Mouse (Mus musculus) ES-E14 (cell line): ENCODE measurements around the gene Dnase2b. TPM values are rescaled to one million over a fixed set of nuclear protein-coding genes. Genes with fewer than 3 reads are reported as not detected.
A peak's percentile ranks its signal among the peaks of the same experiment; 100 is the strongest.

Source experiments
- DNase-seq: peaks from one replicate; pipeline ENCODE4 v3.0.0-alpha.2; 2013; ENCODE audit warnings: low read depth, low spot score
- H3K27ac ChIP-seq: 2 replicates; pipeline ENCODE4 v1.5.1; 2012; ENCODE audit warnings: low read depth, mild to moderate bottlenecking, low read length, moderate library complexity, mixed read lengths; ENCODE audit not compliant: poor library complexity, insufficient read depth, severe bottlenecking
- H3K36me3 ChIP-seq: 2 replicates; pipeline ENCODE4 v1.6.1; 2012; ENCODE audit warnings: mild to moderate bottlenecking, low read length, moderate library complexity, mixed read lengths; ENCODE audit not compliant: control insufficient read depth, poor library complexity, insufficient read depth, severe bottlenecking
- H3K4me1 ChIP-seq, 2 experiments: fragments of 150-350 bp in 1 of 2; sonication (generic) in 1 of 2; 2 replicates each; pipeline ENCODE4 v1.6.1; 2012; ENCODE audit warnings: low read length in 2 of 2, mild to moderate bottlenecking in 1 of 2, mixed read lengths in 1 of 2; ENCODE audit not compliant: control insufficient read depth in 2 of 2, insufficient read depth in 2 of 2, poor library complexity in 1 of 2
- H3K4me3 ChIP-seq, 2 experiments: fragments of 150-350 bp in 1 of 2; sonication (generic) in 1 of 2; 2 replicates each; pipeline ENCODE4 v1.5.1; 2012; ENCODE audit warnings: low read length in 2 of 2, low read depth in 1 of 2, mild to moderate bottlenecking in 1 of 2, mixed read lengths in 1 of 2; ENCODE audit not compliant: insufficient read depth in 1 of 2, poor library complexity in 1 of 2, severe bottlenecking in 1 of 2
- H3K9ac ChIP-seq: 2 replicates; pipeline ENCODE4 v1.6.1; 2012; ENCODE audit warnings: low read depth, mild to moderate bottlenecking, low read length, mixed read lengths; ENCODE audit not compliant: poor library complexity, insufficient read depth, severe bottlenecking
- H3K9me3 ChIP-seq: fragments of 150-350 bp; sonication (generic); 2 replicates; pipeline ENCODE4 v1.6.1; 2012; ENCODE audit warnings: low read depth, mild to moderate bottlenecking, low read length; ENCODE audit not compliant: control insufficient read depth, insufficient read depth
- CHD2 ChIP-seq: IDR thresholded peaks from 2 replicates; pipeline ENCODE4 v1.6.1; 2014; ENCODE audit warnings: mild to moderate bottlenecking, low read depth, low read length, inconsistent platforms
- HCFC1 ChIP-seq: IDR thresholded peaks from 2 replicates; pipeline ENCODE4 v1.6.1; 2012; ENCODE audit warnings: low read length, inconsistent platforms, borderline replicate concordance; ENCODE audit not compliant: insufficient read depth
- MAFK ChIP-seq: IDR thresholded peaks from 2 replicates; pipeline ENCODE4 v1.6.1; 2014; ENCODE audit warnings: mild to moderate bottlenecking, low read depth, low read length, inconsistent platforms; ENCODE audit not compliant: insufficient read depth
- ZC3H11A ChIP-seq: IDR thresholded peaks from 2 replicates; pipeline ENCODE4 v1.6.1; 2012; ENCODE audit warnings: low read depth, mild to moderate bottlenecking, inconsistent platforms, low read length, borderline replicate concordance
- ZNF384 ChIP-seq: IDR thresholded peaks from 2 replicates; pipeline ENCODE4 v1.6.1; 2012; ENCODE audit warnings: low read depth, low read length, inconsistent platforms
- in situ Hi-C, 2 experiments: fragments of 600-800 bp; cut with MboI; formaldehyde crosslinking; loops; one replicate each; pipeline ENCODE4 v1.15.1; 2025; ENCODE audit warnings: low sequenced_read_pairs in 2 of 2, inconsistent platforms in 1 of 2; ENCODE audit not compliant: unreplicated experiment in 2 of 2
- total RNA-seq: library from RNA; depleted of rRNA; stranded (reverse); fragments of 300-350 nt; gene quantifications from 2 replicates; pipeline ENCODE4 v1.2.3, GENCODE M21; 2012

Dnase2b gene
- total RNA-seq, 1 experiment = not detected

GRCm38 (mm10) chr3:146556567-146556966 lies 58.8 kb downstream of the Dnase2b start:
- no peaks in the 10 kb centered on the region for H3K9me3 ChIP-seq
- H3K27ac ChIP-seq = no peak overlapping the region
- no peaks in the 10 kb centered on the region for H3K4me1 ChIP-seq
- H3K4me3 ChIP-seq = no peak overlapping the region
- no peak for TF ChIP-seq HCFC1
- TF ChIP-seq MAFK = no peak
- TF ChIP-seq ZNF384 = no peak
- no peak for TF ChIP-seq CHD2
- no peak for TF ChIP-seq ZC3H11A
- no peaks in the 10 kb centered on the region for H3K36me3 ChIP-seq
- no peak for DNase-seq
- H3K9ac ChIP-seq = no peak overlapping the region
- in situ Hi-C loops = no loop called here

GRCm38 (mm10) chr3:146554816-146555215 lies 60.6 kb downstream of the Dnase2b start:
- H3K4me3 ChIP-seq = no peak overlapping the region
- H3K36me3 ChIP-seq = no peaks in the 10 kb centered on the region
- no peak for TF ChIP-seq CHD2
- TF ChIP-seq MAFK = no peak
- no peak for TF ChIP-seq ZC3H11A
- TF ChIP-seq ZNF384 = no peak
- no peak for TF ChIP-seq HCFC1
- H3K27ac ChIP-seq = no peak overlapping the region
- H3K9me3 ChIP-seq = no peaks in the 10 kb centered on the region
- H3K9ac ChIP-seq = no peak overlapping the region
- DNase-seq = no peak
- H3K4me1 ChIP-seq = no peaks in the 10 kb centered on the region
- in situ Hi-C loops = no loop called here

- no peak for DNase-seq
- in situ Hi-C loops = no loop called here
- Histone ChIP-seq H3K9me3 (0 out of 2 replicates have a peak, but pooled peaks cover 2% of the 10 kb centered on the region), H3K4me3 (no peak overlapping the region), H3K4me1 (peaks cover 0 to 5% of the 10 kb centered on the region in 2 experiments; a peak in 1 of 4 replicates), H3K9ac (no peak overlapping the region), H3K36me3 (no peaks in the 10 kb centered on the region), H3K27ac (no peak overlapping the region)
- no peak for TF ChIP-seq CHD2
- TF ChIP-seq MAFK = no peak
- TF ChIP-seq HCFC1 = no peak
- TF ChIP-seq ZNF384 = no peak
- TF ChIP-seq ZC3H11A = no peak
These were observed 71.8 kb downstream of the Dnase2b start for GRCm38 (mm10) chr3:146543632-146544031.

- H3K9me3 ChIP-seq = 0 out of 2 replicates have a peak, but pooled peaks cover 2% of the 10 kb centered on the region
- in situ Hi-C loops = no loop called here
- no peak overlapping the region for H3K27ac ChIP-seq
- no peaks in the 10 kb centered on the region for H3K36me3 ChIP-seq
- DNase-seq = no peak
- no peak overlapping the region for H3K9ac ChIP-seq
- TF ChIP-seq HCFC1 = no peak
- TF ChIP-seq MAFK = no peak
- H3K4me1 ChIP-seq = peaks cover 0 to 7% of the 10 kb centered on the region in 2 experiments; a peak in 2 of 4 replicates
- no peak overlapping the region for H3K4me3 ChIP-seq
These were observed 74.7 kb downstream of the Dnase2b start for GRCm38 (mm10) chr3:146540521-146541273.

GRCm38 (mm10) chr3:146534986-146535385 lies 80.4 kb downstream of the Dnase2b start:
- peak; percentile 15 for DNase-seq
- TF ChIP-seq MAFK (no peak), ZNF384 (no peak), ZC3H11A (no peak), CHD2 (no peak), HCFC1 (no peak)
- Histone ChIP-seq H3K36me3 (no peaks in the 10 kb centered on the region), H3K27ac (no peak overlapping the region), H3K4me1 (peaks cover 0 to 3% of the 10 kb centered on the region in 2 experiments; a peak in 1 of 4 replicates), H3K9ac (no peak overlapping the region), H3K9me3 (no peaks in the 10 kb centered on the region), H3K4me3 (no peak overlapping the region)
- in situ Hi-C loops = no loop called here
